Mouse (Mus musculus) urinary bladder, postnatal 25 days (tissue): ENCODE data around the gene Adad2.
A peak's percentile ranks its signal among the peaks of the same experiment; 100 is the strongest.

Experiments
- DNase-seq: peaks from one replicate; pipeline ENCODE4 v3.0.0; 2022; ENCODE audit warnings: low spot score

Gene Adad2

GRCm38 (mm10) chr8:119641058-119641457, 28.5 kb downstream of the Adad2 start:
- no peak for DNase-seq

- DNase-seq, result no peak
These were observed 30.4 kb downstream of the Adad2 start for GRCm38 (mm10) chr8:119642960-119643359.

DNA sequence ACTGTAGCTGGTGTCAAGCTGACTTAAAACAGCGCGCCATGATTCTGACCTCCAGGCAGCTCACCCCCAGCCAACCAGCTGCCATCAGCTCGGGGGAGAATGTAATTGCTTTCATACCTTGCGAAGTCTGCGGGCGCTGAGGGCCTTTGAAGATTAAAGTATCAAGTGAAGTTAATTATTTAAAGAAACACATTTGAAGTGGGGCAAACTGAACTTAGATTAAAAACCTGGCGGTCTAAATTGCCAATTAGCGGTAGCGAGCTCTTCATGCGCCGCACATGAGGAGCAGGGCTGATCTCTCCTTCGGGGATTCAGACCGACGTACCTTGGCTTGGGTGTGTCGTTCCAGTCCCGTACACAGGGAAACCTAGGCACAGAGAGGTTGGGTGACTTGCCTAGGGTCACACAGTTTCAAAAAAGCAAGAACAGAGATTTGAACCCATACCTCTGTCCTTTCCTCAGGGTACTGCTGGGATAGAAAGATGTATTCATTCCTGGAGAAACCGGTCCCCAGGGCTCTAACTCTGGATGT, 31.9 kb downstream of the Adad2 start:
- no peak for DNase-seq

GRCm38 (mm10) chr8:119644981-119645597, 32.5 kb downstream of the Adad2 start:
- DNase-seq, result no peak

DNA sequence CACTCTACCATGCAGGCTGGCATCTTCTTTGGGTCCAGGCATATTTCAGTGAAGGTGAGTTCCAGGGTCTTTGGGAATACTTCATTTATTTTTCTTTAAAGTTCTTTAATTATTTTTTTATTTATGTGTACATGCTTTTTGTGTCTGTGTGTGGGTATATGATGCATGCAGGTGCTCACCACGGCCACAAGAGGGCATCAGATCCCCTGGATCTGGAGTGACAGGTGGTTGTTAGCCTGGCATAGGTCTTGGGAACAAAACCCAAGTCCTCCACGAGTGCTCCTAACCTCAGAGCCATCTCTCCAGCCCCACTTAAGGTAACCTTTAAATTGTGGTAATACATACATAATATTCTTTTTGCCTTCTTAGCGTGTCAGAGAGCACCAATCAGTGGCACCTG, 33.6 kb downstream of the Adad2 start:
- no peak for DNase-seq

DNA sequence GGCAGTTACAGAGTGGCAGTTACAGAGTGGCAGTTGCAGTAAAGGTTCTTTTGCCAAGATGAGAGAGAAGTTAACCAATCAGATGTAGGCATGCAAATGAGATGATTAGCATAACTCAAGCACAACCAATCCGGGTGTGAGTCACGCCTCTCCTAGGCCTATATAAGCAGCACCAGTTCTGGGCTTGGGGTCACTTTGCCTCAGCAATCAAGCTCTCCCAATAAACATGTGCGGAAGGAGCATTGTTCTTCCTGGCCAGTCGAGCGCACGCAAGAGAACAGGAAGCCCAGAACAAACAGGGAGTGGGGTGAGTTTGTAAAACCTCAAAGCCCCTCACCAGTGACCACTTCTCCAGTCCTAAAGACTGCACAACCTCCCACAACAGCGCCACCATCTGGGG, 34.3 kb downstream of the Adad2 start:
- no peak for DNase-seq

GRCm38 (mm10) chr8:119651324-119651723, 38.8 kb downstream of the Adad2 start:
- DNase-seq, result no peak

GRCm38 (mm10) chr8:119656709-119657464, 44.3 kb downstream of the Adad2 start:
- DNase-seq, result no peak

GRCm38 (mm10) chr8:119661081-119661480, 48.5 kb downstream of the Adad2 start:
- peak; percentile 35 for DNase-seq

- no peak for DNase-seq
These were observed 49.3 kb downstream of the Adad2 start for GRCm38 (mm10) chr8:119661892-119662291.

DNA sequence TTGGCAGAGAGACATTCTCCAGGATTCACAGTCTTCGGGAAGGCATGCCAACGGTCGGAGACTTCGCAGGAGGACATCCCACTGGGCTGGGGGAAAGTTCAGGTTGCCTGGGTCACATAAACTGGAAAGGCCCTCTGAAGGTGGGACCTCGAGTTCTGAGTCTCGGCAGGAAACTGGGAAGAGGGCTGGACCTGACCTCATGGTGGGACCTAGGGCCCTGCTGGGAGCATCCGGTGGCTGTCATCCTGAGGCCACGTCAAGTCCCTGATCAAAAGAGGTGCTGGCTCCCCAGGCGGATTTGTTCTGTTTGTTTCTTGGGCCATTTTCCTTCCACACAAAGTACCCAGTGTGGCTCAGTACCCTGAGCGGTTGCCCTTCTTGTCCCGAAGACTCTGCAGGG, 50.9 kb downstream of the Adad2 start:
- no peak for DNase-seq

DNA sequence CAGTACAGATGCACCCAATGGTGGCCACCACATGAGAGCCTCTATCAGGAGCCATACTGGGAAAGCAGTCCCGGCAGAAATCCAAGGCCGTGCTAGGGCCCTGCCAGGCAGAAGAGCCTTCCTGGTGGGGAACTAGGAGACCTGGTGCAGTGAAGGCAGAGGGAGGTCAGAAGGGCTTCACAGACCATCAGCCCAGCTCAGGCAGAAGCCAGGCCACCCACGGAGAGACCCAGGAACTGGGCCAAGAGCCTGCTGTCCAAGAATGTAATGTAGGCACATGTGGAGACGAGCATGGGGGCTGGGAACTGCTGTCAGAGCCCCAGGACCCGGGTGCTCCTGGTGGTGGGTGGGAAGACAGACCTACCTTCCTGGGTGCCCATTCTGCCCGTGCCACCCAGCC, 52.7 kb downstream of the Adad2 start:
- no peak for DNase-seq
